Mouse (Mus musculus): ENCODE data around the gene Aim2. TPM values are rescaled to one million over a fixed set of nuclear protein-coding genes. Genes with fewer than 3 reads are reported as not detected.
"Not testable (repeated sequence)": the region's sequence is repeated elsewhere in the genome, so short reads cannot be mapped to it uniquely, and the experiment has no call there.

Gene Aim2
- 1 to 10 TPM; 2.2 to 3.2 TPM for total RNA-seq (2021)

DNA sequence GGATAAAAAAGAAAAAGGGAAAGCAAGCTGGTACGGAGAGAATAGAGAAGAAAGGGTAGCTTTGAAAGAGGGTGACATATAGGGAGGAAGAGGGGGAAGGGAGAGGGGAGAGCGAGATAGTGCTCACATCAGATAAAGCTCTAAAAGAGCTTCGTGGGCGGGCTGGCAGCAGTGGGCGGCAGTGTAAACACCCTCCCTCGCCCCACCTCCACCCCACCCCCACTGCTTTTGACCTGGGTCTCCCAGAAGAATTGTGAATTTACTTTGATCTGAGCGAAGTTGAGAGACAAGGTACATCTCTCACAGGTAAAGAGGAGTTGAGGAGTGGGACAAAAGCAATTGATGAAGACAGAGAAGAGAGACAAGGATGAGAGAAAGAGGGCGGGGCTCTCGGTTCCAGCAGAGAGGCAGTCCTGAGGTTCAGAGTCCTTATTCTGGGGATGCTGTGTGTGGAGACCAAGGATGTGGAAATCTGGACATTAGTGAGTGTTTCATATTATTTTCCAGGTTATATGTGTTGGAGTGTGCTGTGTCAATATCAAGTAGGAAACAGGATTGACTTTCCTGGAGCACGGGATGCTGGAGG is at the start of gene Aim2:
Gene Aim2, plus strand, starts transcription at position 508 of the 586 bp plus-strand sequence.
- DNase-seq: no peak

DNA sequence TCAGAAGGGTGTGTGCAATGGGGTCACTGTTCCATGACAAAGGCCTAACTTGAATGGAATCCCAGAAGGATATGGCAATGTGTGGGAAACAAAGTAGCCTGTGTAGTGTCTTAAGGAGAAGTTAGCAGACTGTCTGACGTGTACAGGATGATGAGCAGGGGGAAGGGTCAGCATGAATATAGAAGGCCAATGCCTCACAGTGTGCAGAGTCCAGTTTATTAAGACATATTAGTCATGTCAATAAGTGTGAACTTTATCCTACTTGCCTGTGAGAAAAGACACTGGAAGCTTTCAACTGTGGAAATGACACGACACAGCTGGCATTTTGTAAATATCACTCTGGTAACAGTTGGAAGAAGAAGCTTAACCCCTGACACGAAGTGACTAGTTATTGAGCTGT is 47.9 kb upstream of the Aim2 start:
- DNase-seq: not testable (repeated sequence)

DNA sequence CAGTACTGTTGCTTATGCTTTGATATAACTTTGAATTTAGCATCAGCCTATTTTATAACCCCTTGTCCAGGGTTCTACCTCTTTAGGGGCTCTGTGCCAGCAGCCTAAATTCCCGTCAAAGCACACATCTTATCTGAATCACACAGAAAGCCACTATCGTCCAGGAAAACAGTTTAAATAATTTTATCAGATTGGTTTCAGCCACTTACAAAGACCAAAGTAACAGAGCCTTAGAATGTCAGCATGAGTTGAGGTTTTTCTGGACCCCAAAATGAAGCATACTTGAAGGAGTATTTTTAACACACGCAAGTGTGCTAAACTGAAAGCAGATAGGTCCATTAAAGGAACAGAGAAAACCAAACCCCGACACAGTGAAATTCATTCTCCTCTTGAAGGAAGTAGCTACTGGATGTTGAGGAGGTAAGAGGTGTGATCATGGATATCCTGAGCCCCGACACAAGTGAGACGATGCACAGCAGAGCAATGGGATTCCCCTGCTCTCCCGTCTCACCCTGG is 37.1 kb upstream of the Aim2 start:
- not testable (repeated sequence) for DNase-seq

DNA sequence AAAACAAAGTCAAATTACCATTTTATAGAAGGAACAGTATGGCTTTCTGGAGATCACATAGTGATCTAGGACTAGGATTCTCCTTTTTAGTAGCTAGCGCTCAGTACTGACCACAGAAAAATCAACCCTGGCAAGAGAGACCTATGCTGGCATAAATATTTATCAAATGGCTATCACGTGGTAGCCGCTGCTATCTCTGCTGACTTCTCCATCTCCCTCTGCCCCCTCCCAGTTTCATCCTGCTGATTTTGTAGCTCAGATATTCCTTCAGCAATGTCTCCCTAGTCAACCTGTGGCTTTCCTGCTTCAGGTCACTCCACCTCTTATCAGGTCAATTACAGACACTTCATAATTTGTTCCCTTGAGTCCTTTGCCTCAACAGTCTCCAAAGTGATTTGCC is 35.0 kb upstream of the Aim2 start:
- no peak for DNase-seq

DNA sequence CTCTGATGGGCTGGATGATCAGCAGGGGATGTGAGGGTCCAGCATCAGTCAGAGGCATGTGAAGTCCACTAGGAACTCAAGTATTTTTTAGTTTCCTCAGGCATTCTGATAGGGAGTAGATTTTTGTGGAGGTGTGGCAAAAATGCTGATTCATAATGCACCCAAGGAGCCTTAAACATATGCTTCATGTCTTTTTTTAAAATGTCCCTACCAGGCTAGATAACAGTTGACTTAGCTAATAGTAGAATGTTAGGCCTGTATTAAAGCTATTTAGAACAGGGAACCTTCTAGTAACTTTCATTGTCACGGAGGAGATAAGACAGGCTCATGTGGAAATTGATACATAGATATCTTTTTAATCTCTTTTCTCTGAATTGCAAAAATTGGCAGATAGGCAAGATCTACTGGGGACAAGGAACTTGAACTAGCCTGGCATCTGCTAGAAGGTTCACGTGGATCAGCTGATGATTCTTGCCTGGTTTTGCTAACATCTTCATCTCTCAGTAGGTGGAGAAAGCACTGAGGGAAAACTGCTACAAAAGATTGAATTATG is 32.7 kb upstream of the Aim2 start:
- no peak for DNase-seq

DNA sequence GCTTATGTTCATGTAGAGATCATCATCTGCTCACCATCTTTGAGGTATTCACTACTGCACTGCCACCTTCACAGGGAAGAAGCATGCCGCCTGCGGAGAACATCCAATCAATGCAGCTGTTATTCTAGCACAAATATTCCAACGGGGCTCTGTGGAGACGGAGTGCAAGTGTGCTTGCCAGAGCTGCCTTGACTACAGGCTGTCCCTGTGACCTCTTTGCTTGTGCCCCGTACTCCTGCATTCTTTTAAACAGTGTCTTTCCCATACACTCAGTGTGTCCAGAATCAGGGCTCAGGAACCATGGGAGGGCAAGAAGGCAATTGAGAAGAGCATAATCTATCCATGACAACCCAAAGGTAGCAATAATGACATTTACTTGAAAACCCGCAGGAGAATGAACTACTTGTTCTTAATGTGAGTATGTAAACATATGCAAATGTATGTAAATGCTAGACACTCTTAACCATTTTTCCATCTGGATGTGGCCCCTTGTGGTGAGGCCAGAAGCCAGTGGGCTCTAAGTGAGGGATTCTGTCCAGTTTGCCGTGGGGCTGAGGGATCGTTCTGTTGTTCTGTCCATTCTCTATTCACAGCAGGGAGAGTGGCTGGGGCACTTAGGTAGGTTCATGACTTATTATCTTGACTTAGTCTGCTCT is 29.0 kb upstream of the Aim2 start:
- no peak for DNase-seq

DNA sequence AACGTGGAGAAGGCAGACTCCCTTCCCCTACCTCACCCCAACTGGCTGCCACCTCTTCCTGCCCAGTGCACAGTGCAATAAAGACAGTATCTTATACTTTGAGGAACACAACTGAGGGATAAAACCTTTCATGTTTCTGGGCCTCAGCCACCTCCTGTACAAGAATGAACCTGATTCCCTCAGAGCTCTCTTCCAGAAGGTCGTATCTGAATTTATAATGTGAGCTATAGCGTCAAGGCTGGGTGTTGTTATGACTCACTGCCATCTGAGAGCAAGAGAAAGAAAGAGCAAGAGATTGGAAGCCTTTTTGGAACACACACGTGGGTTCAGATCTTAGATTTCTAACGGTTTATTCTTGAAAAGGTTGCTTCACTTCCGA is 28.4 kb upstream of the Aim2 start:
- no peak for DNase-seq

DNA sequence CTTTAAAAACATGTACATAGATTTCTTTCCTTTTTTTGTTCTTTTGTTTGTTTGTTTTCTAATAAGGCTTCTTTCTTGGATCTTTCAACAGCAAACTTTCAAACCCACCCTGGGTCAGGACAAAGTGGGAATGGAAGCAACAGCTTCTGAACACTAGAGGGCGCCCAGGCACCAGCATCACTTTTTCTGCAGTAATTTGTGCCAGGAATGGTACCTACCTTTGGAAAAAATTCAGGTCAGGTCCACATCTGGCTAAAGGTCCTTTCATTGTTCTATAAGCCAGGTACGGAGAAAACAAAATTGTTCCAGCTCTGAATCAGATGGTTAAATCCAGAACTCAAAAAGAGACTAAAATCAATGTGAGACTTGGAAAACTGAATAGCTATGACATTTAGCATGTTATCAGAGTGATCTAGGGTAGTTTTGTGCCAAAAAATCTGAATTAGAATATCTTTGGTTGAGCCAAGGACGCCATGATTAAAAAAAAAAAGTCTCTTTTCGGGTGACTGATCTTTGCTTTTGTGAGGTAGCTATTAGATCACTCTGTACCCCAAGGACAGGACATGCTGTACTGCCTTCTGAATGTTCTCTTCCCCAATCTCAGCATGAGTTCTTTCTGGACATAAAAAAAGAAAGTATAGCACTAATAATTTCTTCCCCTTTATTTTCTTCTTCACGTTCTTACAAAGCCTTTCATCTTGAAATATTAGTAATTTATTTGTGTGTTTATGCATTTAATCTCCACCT is 26.7 kb upstream of the Aim2 start:
- peak; percentile 38 for DNase-seq

DNA sequence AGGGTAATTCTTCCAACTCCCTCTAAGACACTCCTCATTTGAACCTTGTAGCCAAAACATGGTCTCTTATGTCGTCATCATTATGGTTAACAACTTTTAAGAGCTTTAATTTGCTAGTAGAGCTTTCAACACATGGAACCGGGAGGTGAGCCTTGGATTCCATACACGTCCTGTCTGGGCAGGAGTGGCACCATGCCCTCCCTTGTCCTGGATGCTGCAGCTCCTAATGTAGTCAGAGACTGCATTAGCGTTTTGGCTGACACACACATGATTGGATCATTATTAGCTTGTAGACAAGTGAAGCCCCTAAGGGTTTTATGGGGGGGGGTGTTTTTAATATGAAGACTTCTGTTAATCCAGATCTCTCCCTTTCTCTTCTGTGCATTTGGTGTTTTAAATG is 25.7 kb upstream of the Aim2 start:
- DNase-seq: no peak

DNA sequence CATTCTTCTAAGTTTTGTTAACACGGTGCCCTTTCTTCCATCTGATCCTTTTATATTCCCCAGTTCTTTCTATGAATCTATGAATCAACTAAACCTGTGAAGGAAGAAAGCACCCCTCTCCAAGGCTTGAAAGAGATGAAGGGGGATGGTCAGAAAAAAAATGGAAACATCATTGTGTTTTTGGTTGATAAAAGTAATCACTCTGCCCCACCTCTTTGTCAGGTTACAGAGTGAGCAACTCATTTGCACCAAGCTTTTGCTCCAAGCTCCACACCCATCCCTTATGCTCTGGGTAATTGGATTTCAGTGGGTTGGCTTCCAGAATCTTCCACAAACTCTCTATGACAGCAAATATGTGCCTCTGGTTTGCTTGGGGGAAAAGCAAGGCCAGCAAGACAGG is 25.3 kb upstream of the Aim2 start:
- DNase-seq: no peak

DNA sequence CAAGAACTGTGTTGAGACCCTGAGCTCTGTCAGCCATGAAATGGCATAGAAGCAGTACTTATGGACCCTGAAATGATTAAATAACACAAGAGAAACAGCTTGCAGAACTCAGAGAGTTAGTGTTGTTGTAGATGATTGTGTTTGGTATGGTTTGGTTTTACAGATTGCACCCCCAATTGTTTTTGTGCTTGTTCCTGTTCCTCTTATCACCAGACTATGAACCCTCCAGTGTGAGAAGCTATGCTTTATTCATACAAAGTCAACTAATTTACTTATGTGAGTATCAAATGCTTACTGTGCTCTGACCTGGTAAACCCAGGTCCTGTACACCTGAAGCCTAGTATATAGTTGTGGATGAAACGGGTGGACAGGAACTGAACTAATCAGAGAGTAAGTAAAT is 24.1 kb upstream of the Aim2 start:
- no peak for DNase-seq

DNA sequence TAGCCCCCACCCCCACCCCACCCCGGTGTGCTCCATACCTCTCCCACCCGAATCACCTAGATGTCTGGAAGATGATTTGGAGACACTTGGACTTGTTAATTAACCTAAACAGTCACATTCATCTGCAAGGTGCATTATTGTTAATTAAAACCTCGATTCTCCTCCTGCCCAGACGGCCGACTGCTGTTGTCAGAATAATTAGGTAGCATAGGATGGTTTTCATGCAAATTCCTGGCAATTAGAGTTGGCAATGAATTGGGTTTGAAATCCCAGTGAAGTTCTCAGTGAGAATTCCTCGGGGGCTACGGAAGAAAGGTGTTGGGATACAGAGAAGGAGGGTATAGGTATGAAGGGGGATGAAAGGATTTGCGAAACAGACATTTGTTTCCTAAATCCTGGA is 22.2 kb upstream of the Aim2 start:
- DNase-seq: no peak

DNA sequence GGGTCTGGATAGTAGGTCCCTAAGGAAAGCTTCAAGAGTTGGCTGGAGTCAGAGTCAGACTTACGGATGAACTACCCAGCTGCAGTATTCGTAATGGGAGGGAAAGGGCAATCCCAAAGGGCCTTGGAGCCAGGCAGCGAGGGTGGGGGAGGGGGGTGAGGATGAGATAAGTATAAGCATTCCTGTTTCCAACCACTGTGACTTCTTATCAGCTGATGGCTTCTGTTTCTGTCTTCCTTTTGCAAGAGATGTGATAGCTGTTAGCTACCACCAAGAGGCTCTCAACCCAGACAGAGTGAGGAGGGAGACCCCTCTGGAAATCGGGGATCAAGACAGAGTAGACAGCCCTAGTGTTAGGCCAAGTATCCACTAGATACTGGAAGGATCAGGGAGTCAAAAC is 21.5 kb upstream of the Aim2 start:
- DNase-seq: no peak

DNA sequence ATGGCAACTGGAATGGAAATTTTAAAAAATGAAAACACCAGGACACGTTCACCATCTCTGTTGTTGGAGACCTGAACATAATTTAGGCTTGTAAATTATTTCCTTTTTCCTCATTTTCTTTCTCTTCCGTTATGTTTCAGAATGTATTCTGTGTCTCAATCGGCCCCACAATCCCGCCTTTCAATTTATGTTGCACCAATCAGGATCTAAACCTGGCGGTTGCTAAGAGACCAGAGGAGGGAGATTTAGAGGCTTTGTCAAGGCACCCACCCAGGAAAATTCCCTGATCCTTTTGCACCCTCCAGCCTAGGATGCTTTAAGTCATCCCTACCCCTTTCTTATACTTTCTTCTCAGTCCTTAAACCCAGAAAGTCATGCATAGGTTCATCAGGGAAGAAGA is 20.9 kb upstream of the Aim2 start:
- DNase-seq: no peak

DNA sequence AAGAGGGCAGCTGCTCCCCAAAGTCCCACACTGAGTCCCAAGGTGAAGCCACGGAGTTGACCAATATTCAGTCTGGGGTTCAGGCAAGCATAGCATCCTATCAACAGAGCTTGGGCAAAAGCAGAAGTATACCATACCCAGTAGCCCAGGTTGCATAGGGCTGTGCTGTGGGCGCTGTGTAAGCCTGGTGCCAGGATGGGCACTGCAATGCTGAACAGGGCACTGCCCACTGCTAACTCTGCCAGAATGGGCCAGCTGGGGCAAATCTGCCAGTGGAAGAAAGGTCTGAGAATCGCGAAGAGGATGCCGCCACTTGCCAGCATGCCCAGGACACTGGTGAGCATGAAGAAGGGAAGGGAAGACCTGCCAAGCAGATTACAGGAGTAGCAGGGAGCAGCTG is 18.3 kb upstream of the Aim2 start:
- DNase-seq: no peak

DNA sequence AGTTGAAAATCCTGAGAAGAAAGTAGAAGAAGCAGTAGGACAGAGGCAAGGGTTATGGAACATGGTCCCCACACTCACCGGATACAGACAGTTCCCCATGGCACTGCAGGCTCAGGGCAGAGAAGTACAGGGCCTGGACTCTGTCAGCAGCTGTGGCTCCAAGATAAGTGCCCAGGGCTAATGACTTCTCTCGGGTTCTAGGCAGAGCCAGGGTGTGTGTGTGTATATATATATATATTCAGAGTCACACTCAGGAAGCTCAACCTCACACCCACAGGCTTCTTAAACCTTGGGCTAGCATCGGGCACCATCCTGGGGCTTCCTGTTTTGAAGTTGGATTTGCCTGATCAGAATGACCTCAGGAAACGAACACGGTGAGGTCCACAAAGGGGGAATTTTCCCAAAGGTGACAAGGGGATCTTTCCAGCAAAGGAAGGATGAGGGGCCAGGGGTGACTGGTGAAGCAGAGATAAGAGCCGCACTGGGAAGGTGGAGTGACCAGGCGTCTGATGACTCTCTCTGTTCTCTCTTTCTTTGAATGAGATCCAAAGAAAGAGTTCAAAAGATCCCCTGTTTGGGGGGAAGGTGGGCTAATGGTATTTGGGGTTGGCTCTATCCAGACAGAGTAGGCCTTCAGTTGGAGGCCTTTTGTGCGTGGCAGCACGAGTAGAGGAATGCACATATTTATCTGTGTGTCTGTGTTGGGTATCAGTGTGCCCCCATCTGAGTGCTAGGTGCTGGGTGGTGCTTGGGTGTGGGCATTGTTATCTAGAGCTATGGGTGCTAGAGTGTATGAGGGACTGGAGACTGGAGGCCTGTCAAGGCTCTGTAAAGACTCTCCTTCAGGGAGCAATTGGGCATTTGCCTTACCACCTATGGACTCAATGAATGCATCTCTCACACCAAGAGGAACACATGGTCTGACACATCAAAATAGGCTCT is 17.1 kb upstream of the Aim2 start, which contains the start of gene Ackr1:
Gene Ackr1, minus strand, starts transcription at position 439 of the 942 bp plus-strand sequence.
- DNase-seq: no peak

DNA sequence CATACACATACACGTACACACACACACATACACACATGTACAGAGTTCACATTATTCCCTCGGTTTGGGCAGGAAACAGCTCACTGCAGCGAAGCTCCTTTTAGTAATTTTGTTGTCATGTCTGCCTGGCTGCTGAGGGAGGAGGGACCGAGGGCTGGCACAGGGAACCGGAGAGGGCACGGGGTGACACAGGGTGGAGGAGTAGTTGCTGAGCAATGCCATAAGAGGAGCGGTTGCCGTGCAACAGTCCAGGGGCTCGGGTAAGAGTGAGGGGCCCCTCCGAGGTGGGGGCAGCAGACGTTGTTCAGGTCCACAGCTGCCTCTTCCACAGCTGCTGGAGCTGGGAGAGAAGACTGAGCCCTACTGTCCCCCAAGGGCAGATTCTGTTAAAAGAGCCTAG is 14.8 kb upstream of the Aim2 start:
- no peak for DNase-seq

DNA sequence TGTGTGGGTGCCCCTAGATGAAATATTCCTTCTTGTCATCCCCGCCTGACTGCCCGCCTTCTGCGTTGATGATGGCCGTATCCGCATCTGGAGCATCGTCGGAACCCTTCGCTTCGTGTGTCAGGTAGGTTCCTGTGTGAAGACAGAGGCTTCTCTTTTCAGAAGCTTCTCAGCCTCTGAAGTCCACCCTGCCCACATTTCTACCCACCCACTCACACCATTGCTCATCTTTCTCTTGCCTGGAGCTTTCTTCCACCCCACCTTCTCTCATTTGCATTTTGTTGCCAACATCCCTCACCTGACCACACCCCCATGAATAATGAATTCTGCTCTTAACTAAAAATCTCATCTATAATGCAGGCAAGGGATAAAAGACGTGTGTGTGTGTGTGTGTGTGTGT is 13.7 kb upstream of the Aim2 start:
- no peak for DNase-seq

DNA sequence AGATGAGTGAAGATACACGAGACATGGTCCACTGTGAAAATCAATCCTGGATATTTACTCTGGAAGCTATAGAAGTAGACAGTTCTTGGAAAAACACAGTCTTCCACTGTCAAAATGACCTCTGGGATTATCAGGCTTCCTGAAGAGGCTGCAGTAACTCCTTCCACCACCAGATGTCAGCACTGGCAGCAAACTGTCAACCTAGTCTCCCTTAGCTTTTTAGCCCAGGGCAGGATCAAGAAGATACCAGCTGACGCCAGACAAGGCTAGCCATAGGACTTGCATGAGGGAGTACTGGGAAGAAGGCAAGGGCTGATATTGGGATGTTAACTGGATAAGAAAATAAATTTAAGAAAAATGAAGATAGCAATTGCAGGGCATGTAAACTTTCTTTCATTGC is 11.1 kb upstream of the Aim2 start:
- peak; percentile 66 for DNase-seq

DNA sequence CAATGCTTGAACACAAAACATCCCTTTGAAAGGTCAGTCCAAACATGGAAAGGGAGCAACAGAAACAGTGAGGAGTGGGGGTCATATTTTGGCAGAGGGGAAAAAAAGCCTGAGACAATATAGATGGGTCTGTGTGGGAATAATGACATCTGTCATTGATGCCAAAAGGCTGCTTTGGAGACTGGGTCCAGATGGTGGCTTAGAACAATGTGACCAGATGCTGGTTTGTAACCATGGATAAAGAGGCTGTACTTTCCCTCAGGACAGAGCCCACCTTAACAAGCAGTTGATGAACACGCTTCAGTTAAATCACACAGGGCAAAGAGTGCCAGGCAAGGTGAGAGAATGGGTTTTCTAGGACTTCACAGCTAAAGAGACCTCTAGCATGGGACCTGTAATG is 8.3 kb upstream of the Aim2 start:
- no peak for DNase-seq

DNA sequence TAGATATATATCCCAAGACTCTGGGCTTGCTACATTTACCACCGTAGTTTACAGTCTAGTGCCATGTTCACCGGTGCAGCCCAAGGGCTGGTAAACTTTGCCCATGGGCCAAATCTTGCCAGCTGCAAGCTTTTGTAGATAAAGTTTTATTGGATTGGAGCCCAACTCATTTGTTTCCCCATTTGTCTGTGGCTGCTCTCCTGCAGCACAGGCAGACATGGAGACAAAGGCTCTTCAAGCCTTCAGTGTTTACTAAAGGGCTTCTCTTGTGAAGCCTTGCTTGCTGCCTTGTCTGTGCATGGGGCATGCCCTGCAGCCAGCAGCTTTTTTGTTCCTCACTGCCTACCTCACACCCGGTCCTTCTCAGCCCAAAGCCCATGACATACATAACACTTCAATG is 6.7 kb upstream of the Aim2 start:
- DNase-seq: no peak

DNA sequence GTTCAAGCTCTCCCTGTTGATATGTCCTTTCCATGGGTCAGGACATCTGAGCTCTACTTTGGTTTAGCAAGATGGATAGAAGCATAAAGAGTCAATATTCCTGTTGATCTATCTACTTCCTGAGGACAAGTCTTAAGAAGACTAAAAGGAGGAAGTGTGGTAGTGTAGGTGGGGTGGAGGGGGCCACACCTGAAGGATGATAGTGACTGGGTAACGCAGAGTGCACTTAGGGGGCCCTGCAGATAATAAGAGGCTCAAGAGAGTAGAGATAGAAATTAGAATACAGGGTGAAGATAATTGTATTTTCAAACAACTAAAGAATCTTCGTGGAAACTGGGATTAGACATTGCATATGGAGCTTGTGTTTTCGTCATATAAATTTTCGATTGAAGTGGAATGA is 5.6 kb upstream of the Aim2 start:
- DNase-seq: no peak

Data from heart, postnatal 4 days (tissue).